Mouse (Mus musculus) heart, postnatal 0 days (tissue): ENCODE measurements around the gene Frmd4b.

Source experiments
- CTCF ChIP-seq: IDR thresholded peaks from 2 replicates; pipeline ENCODE4 v1.5.1; 2016; ENCODE audit warnings: antibody characterized with exemption, control low read depth, low read depth
- EP300 ChIP-seq: IDR thresholded peaks from 2 replicates; pipeline ENCODE4 v1.6.1; 2016; ENCODE audit warnings: antibody characterized with exemption, low read depth

GRCm38 (mm10) chr6:97528961-97529680 is 88.2 kb downstream of the Frmd4b start:
- TF ChIP-seq CTCF = no peak
- no peak for TF ChIP-seq EP300
